Mouse (Mus musculus) T-helper 2 cell (primary cell): ENCODE results near the gene Bckdha.

Source experiments
- in situ Hi-C: fragments of 300-600 bp; cut with MboI, MseI; formaldehyde crosslinking; loops from one replicate; pipeline ENCODE4 v1.15.1; 2025; ENCODE audit warnings: high pct_unique_total_duplicates

The Bckdha gene

GRCm38 (mm10) chr7:25683474-25684180 is 24.8 kb upstream of the Bckdha start:
- in situ Hi-C loops, result loop anchor here (10.0 kb wide), 1 partner anchor 1299 kb away; no protein-coding TSS in a partner anchor

- in situ Hi-C loops, result loop anchor here (10.0 kb wide), 1 partner anchor 1297 kb away; no protein-coding TSS in a partner anchor
Observed at GRCm38 (mm10) chr7:25681341-25682231, 22.8 kb upstream of the Bckdha start.

GRCm38 (mm10) chr7:25680514-25681258 is 21.9 kb upstream of the Bckdha start, which contains the start of gene B9d2:
TSS of gene B9d2 (plus strand) at chr7:25680780.
- in situ Hi-C loops, result loop anchor here (10.0 kb wide), 1 partner anchor 1296 kb away; no protein-coding TSS in a partner anchor

- in situ Hi-C loops, result loop anchor here (10.0 kb wide), 1 partner anchor 1295 kb away; no protein-coding TSS in a partner anchor
Observed at GRCm38 (mm10) chr7:25679971-25680370, 21.2 kb upstream of the Bckdha start.

GRCm38 (mm10) chr7:25677013-25677412 is 18.2 kb upstream of the Bckdha start:
- in situ Hi-C loops, result no loop called here

GRCm38 (mm10) chr7:25676085-25676781 is 17.5 kb upstream of the Bckdha start:
- in situ Hi-C loops, result no loop called here

GRCm38 (mm10) chr7:25675405-25675804 is 16.6 kb upstream of the Bckdha start:
- in situ Hi-C loops, result no loop called here

- in situ Hi-C loops, result no loop called here
Observed at GRCm38 (mm10) chr7:25674719-25675300, 16.0 kb upstream of the Bckdha start, which contains the start of gene Tmem91. TSS of gene Tmem91 (minus strand) at chr7:25675166.

- in situ Hi-C loops, result no loop called here
Observed at GRCm38 (mm10) chr7:25674297-25674696, 15.5 kb upstream of the Bckdha start.

GRCm38 (mm10) chr7:25672442-25672841 is 13.7 kb upstream of the Bckdha start:
- in situ Hi-C loops, result no loop called here

- in situ Hi-C loops, result no loop called here
Observed at GRCm38 (mm10) chr7:25671686-25672085, 12.9 kb upstream of the Bckdha start.

GRCm38 (mm10) chr7:25670096-25670495 is 11.3 kb upstream of the Bckdha start:
- in situ Hi-C loops, result no loop called here

- in situ Hi-C loops, result no loop called here
Observed at GRCm38 (mm10) chr7:25669631-25670030, 10.8 kb upstream of the Bckdha start.

GRCm38 (mm10) chr7:25669158-25669557 is 10.4 kb upstream of the Bckdha start:
- in situ Hi-C loops, result no loop called here

- in situ Hi-C loops, result no loop called here
Observed at GRCm38 (mm10) chr7:25666381-25666780, 7.6 kb upstream of the Bckdha start.

- in situ Hi-C loops, result loop anchor here (5.0 kb wide), 1 partner anchor 45 kb away; no protein-coding TSS in a partner anchor
Observed at GRCm38 (mm10) chr7:25657785-25658184, 996 bp downstream of the Bckdha start.

GRCm38 (mm10) chr7:25655601-25656428 is 3.0 kb downstream of the Bckdha start:
- in situ Hi-C loops, result loop anchor here (5.0 kb wide), 1 partner anchor 44 kb away; no protein-coding TSS in a partner anchor

- in situ Hi-C loops, result no loop called here
Observed at GRCm38 (mm10) chr7:25652244-25652759, 6.5 kb downstream of the Bckdha start.

GRCm38 (mm10) chr7:25651281-25651680 is 7.5 kb downstream of the Bckdha start:
- in situ Hi-C loops, result no loop called here
